Mouse (Mus musculus): ENCODE data around the gene Ssh1.

DNA sequence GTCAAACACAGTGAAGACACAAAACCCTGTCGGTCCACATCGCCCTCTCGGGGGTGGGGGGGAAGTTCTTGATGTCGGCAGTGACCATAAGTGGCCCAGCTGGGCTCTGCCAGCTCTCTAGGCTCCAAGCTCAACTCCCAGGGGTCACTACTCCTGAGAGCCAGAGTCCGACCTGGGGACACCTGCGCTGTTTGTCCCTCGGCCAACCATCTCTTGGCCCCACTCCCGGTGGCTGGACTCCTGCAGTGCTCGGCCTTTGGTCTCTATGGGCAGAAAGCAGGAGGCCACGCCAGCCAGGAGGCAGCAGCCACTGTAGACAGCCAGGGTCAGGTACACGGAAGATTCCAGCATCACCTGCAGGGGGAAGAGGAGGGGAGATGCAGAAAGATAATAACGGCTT lies 34.4 kb upstream of the Ssh1 start:
- TF ChIP-seq CTCF (IDR thresholded peaks at IDR 0.05; ENCODE audit: low read depth) = no peak
- no peak for TF ChIP-seq EP300 (IDR thresholded peaks at IDR 0.05; ENCODE audit: low read depth)
